Mouse (Mus musculus) small intestine, adult 10 weeks (tissue): ENCODE results near the gene Ulk4. TPM values are rescaled to one million over a fixed set of nuclear protein-coding genes. Genes with fewer than 3 reads are reported as not detected.

ENCODE experiments used
- polyA plus RNA-seq: library from polyadenylated mRNA; stranded (reverse); fragments of 350-450 nt; fragmentation: Illumina TruSeq; extraction: RNeasy Lipid Tissue Mini Kit (QIAGEN cat#74804); gene quantifications from one replicate; pipeline ENCODE4 v1.2.3, GENCODE M21; 2014; ENCODE audit warnings: low replicate concordance

Gene Ulk4
- not detected for polyA plus RNA-seq

GRCm38 (mm10) chr9:121277118-121278060 lies at the start of gene Ulk4:
Ulk4 (minus strand) TSS chr9:121277197.

GRCm38 (mm10) chr9:121297171-121298064 lies 20.4 kb upstream of the Ulk4 start, which contains the start of gene Trak1:
Trak1 (plus strand) TSS chr9:121297502.

GRCm38 (mm10) chr9:120929081-120929480 lies 347.9 kb downstream of the Ulk4 start, which contains the start of gene Ctnnb1:
Ctnnb1 (plus strand) TSS chr9:120929216.

Other genes with a start within 250 kb of the Ulk4 start
- 16.2 TPM for gene Trak1, start 20.3 kb upstream of the Ulk4 start, polyA plus RNA-seq
- gene Cck, start 218.5 kb upstream of the Ulk4 start, polyA plus RNA-seq = 15.9 TPM